Mouse (Mus musculus): Measurements from ENCODE around the gene Alkbh5. TPM values are rescaled to one million over a fixed set of nuclear protein-coding genes. Genes with fewer than 3 reads are reported as not detected.
"Not testable (repeated sequence)": the region's sequence is repeated elsewhere in the genome, so short reads cannot be mapped to it uniquely, and the experiment has no call there.

The Alkbh5 gene
- total RNA-seq, 4 experiments from 2014 or later = 111 to 122 (median 113) TPM

DNA sequence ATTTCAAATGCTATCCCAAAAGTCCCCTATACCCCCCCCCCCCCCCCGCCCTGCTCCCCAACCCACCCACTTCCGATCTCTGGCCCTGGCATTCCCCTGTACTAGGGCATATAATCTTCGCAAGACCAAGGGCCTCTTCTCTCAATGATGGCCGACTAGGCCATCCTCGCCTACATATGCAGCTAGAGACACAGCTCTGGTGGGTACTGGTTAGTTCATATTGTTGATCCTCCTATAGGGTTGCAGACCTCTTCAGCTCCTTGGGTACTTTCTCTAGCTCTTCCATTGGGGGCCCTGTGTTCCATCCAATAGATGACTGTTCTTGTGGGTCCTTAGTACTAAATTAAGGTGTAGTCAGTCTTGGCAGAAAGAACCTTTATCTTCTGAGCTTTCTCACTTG lies 7.0 kb downstream of the Alkbh5 start:
- not testable (repeated sequence) for DNase-seq

DNA sequence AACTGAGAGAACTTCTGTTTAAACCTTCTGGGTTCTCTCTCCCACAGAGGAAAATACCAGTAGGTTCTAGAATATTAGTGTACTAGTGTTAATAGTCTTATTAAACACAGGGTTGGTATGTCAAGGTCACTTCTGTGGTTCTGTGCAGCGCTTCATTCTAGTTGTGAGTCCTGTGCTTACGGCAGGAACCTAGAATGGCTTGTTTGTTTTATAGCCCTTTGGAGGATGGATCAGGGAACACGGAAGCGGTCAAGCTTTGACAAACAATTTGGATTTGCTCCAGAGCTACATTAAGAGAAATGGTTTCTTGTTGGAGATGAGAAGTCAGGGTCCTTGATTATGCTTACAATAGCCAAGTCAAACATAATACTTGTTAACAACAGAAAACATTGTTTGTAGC lies 9.3 kb downstream of the Alkbh5 start:
- no peak for DNase-seq

DNA sequence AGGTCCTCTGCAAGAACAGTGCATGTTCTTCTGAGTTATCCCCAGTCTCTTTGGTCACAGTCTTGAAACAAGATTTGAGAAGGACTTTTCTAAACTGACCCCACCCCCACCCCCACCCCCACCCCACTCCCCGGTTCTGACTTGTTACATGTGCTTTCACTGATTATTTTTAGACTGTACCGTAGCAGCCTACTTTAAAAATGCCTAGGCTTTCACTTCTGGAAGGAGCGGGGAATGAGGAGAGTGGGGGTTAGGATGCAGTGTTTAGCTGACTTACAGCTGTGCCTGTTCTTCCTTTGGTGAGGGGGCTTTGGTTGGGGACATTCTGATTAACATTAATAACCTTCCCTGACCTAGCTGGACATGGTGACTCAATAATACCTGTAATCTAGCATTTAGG lies 11.9 kb downstream of the Alkbh5 start:
- DNase-seq = no peak

GRCm38 (mm10) chr11:60553091-60553490 lies 16.9 kb downstream of the Alkbh5 start:
- no peak for DNase-seq

DNA sequence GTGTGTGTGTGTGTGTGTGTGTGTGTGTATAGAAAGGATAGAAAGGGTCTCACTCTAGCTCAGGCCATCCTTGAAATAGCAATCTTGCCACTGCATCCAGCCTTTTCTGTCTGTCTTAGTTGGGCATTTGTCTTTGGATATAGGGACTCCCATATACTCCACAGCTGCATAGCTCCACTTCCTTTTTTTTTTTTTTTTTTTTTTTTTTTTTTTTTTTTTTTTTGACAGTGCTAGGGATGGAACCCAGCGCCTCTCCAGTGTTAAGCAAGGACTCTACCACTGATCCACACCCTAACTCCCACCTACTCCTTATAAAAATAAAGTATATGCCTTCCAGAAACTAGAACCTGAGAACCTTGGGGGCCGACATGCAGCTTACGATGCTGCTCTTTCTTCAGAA lies 21.5 kb downstream of the Alkbh5 start:
- DNase-seq = no peak

GRCm38 (mm10) chr11:60559342-60559741 lies 23.2 kb downstream of the Alkbh5 start:
- peak; percentile 34 for DNase-seq

GRCm38 (mm10) chr11:60574006-60574405 lies 37.8 kb downstream of the Alkbh5 start:
- DNase-seq = not testable (repeated sequence)

Other genes starting within 250 kb of the Alkbh5 start
- 100 to 1,000 TPM in 3 of 4 experiments, 10 to 100 TPM in 1; 98.4 to 137 (median 112) TPM for gene Tom1l2, start 183.5 kb upstream of the Alkbh5 start, total RNA-seq (2022)
- gene Drc3, start 183.1 kb upstream of the Alkbh5 start, total RNA-seq (2022) = 1 to 10 TPM; 1.8 to 3.8 (median 2.7) TPM
- 10 to 100 TPM; 40.3 to 53.1 (median 48.5) TPM for gene Gid4, start 119.2 kb upstream of the Alkbh5 start, total RNA-seq (2022)
- 10 to 100 TPM; 53.4 to 66.5 (median 61.3) TPM for gene Atpaf2, start 117.9 kb upstream of the Alkbh5 start, total RNA-seq (2022)
- 10 to 100 TPM; 59.8 to 68.9 (median 63.5) TPM for gene Drg2, start 81.8 kb upstream of the Alkbh5 start, total RNA-seq (2022)
- under 1 TPM; 0.09 to 0.74 (median 0.39) TPM for gene Myo15, start 67.0 kb upstream of the Alkbh5 start, total RNA-seq (2022)
- 10 to 100 TPM; 26.4 to 39.3 (median 32.0) TPM for gene Llgl1, start 163.3 kb downstream of the Alkbh5 start, total RNA-seq (2022)
- gene Flii, start 190.9 kb downstream of the Alkbh5 start, total RNA-seq (2022) = 100 to 1,000 TPM; 162 to 185 (median 177) TPM
- 10 to 100 TPM; 36.9 to 41.2 (median 38.8) TPM for gene Mief2, start 192.0 kb downstream of the Alkbh5 start, total RNA-seq (2022)
- gene Top3a, start 241.0 kb downstream of the Alkbh5 start, total RNA-seq (2022) = 10 to 100 TPM; 11.9 to 15.8 (median 14.6) TPM
- gene Smcr8, start 241.1 kb downstream of the Alkbh5 start, total RNA-seq (2022) = 10 to 100 TPM; 23.3 to 30.1 (median 27.3) TPM

Measured in adrenal gland, adult 8-10 months (tissue).